Mouse (Mus musculus) MEL (cell line): ENCODE measurements at regions not wholly inside any gene's neighbourhood (a gene's known extent, or its start where the extent isn't known, plus 50 kb on each side); places are given as distances from the start of the nearest gene placed in this dataset.

Experiments used
- DNase-seq: peaks from one replicate; pipeline ENCODE4 v3.0.0; 2011; ENCODE audit warnings: low read depth, low spot score
- H3K27ac ChIP-seq: 2 replicates; pipeline ENCODE4 v1.5.1; 2012; ENCODE audit warnings: low read depth, mild to moderate bottlenecking, control low read depth, low read length, moderate library complexity; ENCODE audit not compliant: control insufficient read depth
- H3K27me3 ChIP-seq, 2 experiments: fragments of 150-350 bp in 1 of 2; sonication (generic) in 1 of 2; 2 replicates each; pipeline ENCODE4 v1.6.1; 2012; ENCODE audit warnings: low read length in 2 of 2, mild to moderate bottlenecking in 2 of 2, improper control_type of control experiment in 1 of 2, moderate library complexity in 1 of 2; ENCODE audit not compliant: insufficient read depth in 2 of 2, control insufficient read depth in 1 of 2
- H3K36me3 ChIP-seq, 2 experiments: 2 replicates each; pipeline ENCODE4 v1.6.1; 2012 to 2014; ENCODE audit warnings: low read length in 2 of 2, improper control_type of control experiment in 1 of 2, inconsistent platforms in 1 of 2, mild to moderate bottlenecking in 1 of 2; ENCODE audit not compliant: insufficient read depth in 2 of 2, control insufficient read depth in 1 of 2
- H3K4me1 ChIP-seq, 2 experiments: fragments of 150-350 bp in 1 of 2; sonication (generic) in 1 of 2; 2 replicates each; pipeline ENCODE4 v1.6.1; 2012; ENCODE audit warnings: low read length in 2 of 2, improper control_type of control experiment in 1 of 2, mild to moderate bottlenecking in 1 of 2; ENCODE audit not compliant: insufficient read depth in 2 of 2, control insufficient read depth in 1 of 2
- H3K4me3 ChIP-seq, 2 experiments: fragments of 150-350 bp in 1 of 2; sonication (generic) in 1 of 2; 2 replicates each; pipeline ENCODE4 v1.5.1; 2012; ENCODE audit warnings: low read depth in 2 of 2, low read length in 2 of 2, mild to moderate bottlenecking in 2 of 2, moderate library complexity in 2 of 2, control low read depth in 1 of 2, improper control_type of control experiment in 1 of 2; ENCODE audit not compliant: control insufficient read depth in 1 of 2, insufficient read depth in 1 of 2
- H3K79me2 ChIP-seq: 2 replicates; pipeline ENCODE4 v1.6.1; 2012; ENCODE audit warnings: mild to moderate bottlenecking, low read length, moderate library complexity; ENCODE audit not compliant: control insufficient read depth, poor library complexity, insufficient read depth
- H3K9ac ChIP-seq: 2 replicates; pipeline ENCODE4 v1.6.1; 2012; ENCODE audit warnings: low read depth, mild to moderate bottlenecking, control low read depth, low read length, moderate library complexity; ENCODE audit not compliant: control insufficient read depth, poor library complexity, severe bottlenecking
- H3K9me3 ChIP-seq: fragments of 150-350 bp; sonication (generic); replicated peaks from 2 replicates; pipeline ENCODE4 v1.6.1; 2012; ENCODE audit warnings: mild to moderate bottlenecking, low read length, improper control_type of control experiment, moderate library complexity; ENCODE audit not compliant: insufficient read depth
- CHD1 ChIP-seq: IDR thresholded peaks from 2 replicates; pipeline ENCODE4 v1.6.1; 2012; ENCODE audit warnings: low read depth, mild to moderate bottlenecking, inconsistent platforms, low read length, improper control_type of control experiment
- CHD2 ChIP-seq: IDR thresholded peaks from 2 replicates; pipeline ENCODE4 v1.6.1; 2011; ENCODE audit warnings: low read length, improper control_type of control experiment
- E2F4 ChIP-seq: IDR thresholded peaks from 2 replicates; pipeline ENCODE4 v1.6.1; 2011; ENCODE audit warnings: low read depth, low read length, improper control_type of control experiment, borderline replicate concordance
- ETS1 ChIP-seq: IDR thresholded peaks from 2 replicates; pipeline ENCODE4 v1.6.1; 2012; ENCODE audit warnings: low read depth, mild to moderate bottlenecking, inconsistent platforms, low read length, improper control_type of control experiment, moderate library complexity
- GABPA ChIP-seq: IDR thresholded peaks from 2 replicates; pipeline ENCODE4 v1.6.1; 2012; ENCODE audit warnings: low read depth, mild to moderate bottlenecking, inconsistent platforms, low read length, improper control_type of control experiment, moderate library complexity
- GATA1 ChIP-seq: IDR thresholded peaks from 2 replicates; pipeline ENCODE4 v1.6.1; 2011; ENCODE audit warnings: low read depth, low read length, improper control_type of control experiment
- HCFC1 ChIP-seq: IDR thresholded peaks from 2 replicates; pipeline ENCODE4 v1.6.1; 2012; ENCODE audit warnings: low read depth, mild to moderate bottlenecking, inconsistent platforms, low read length, improper control_type of control experiment, moderate library complexity
- KAT2A ChIP-seq: conservative IDR thresholded peaks from 2 replicates; pipeline ENCODE4 v1.6.1; 2012; ENCODE audit warnings: low read depth, low read length, improper control_type of control experiment, inconsistent platforms
- MAFK ChIP-seq: IDR thresholded peaks from 2 replicates; pipeline ENCODE4 v1.6.1; 2011; ENCODE audit warnings: low read depth, mild to moderate bottlenecking, low read length, improper control_type of control experiment, borderline replicate concordance
- MAX ChIP-seq: IDR thresholded peaks from 2 replicates; pipeline ENCODE4 v1.6.1; 2011; ENCODE audit warnings: low read length, improper control_type of control experiment
- MEF2A ChIP-seq: IDR thresholded peaks from 2 replicates; pipeline ENCODE4 v1.6.1; 2014; ENCODE audit warnings: low read depth, mild to moderate bottlenecking, inconsistent platforms, low read length, improper control_type of control experiment; ENCODE audit not compliant: poor library complexity, insufficient replicate concordance, severe bottlenecking; ENCODE audit errors: extremely low read depth
- MYC ChIP-seq: IDR thresholded peaks from 2 replicates; pipeline ENCODE4 v1.6.1; 2011; ENCODE audit warnings: low read depth, mild to moderate bottlenecking, low read length, improper control_type of control experiment, moderate library complexity
- NELFE ChIP-seq: IDR thresholded peaks from 2 replicates; pipeline ENCODE4 v1.6.1; 2011; ENCODE audit warnings: low read depth, low read length, improper control_type of control experiment
- POLR2A ChIP-seq, 2 experiments: IDR thresholded peaks; 2 replicates each; pipeline ENCODE4 v1.6.1; 2011 to 2012; ENCODE audit warnings: low read length in 2 of 2, mild to moderate bottlenecking in 2 of 2, control low read depth in 1 of 2, improper control_type of control experiment in 1 of 2, low read depth in 1 of 2, moderate library complexity in 1 of 2; ENCODE audit not compliant: control insufficient read depth in 1 of 2, insufficient read depth in 1 of 2, poor library complexity in 1 of 2
- POLR2AphosphoS2 ChIP-seq: IDR thresholded peaks from 2 replicates; pipeline ENCODE4 v1.6.1; 2011; ENCODE audit warnings: low read length, improper control_type of control experiment
- POLR2AphosphoS5 ChIP-seq: IDR thresholded peaks from 2 replicates; pipeline ENCODE4 v1.6.1; 2012; ENCODE audit warnings: low read depth, borderline replicate concordance, mild to moderate bottlenecking, inconsistent platforms, low read length, moderate library complexity, mixed read lengths
- RCOR1 ChIP-seq: IDR thresholded peaks from 2 replicates; pipeline ENCODE4 v1.6.1; 2012; ENCODE audit warnings: low read depth, mild to moderate bottlenecking, inconsistent platforms, low read length, improper control_type of control experiment
- SIN3A ChIP-seq: IDR thresholded peaks from 2 replicates; pipeline ENCODE4 v1.6.1; 2012; ENCODE audit warnings: low read length, improper control_type of control experiment, inconsistent platforms
- SMC3 ChIP-seq: IDR thresholded peaks from 2 replicates; pipeline ENCODE4 v1.6.1; 2011; ENCODE audit warnings: low read depth, low read length, improper control_type of control experiment
- TAL1 ChIP-seq: IDR thresholded peaks from 2 replicates; pipeline ENCODE4 v1.6.1; 2012; ENCODE audit warnings: mild to moderate bottlenecking, inconsistent platforms, low read length, moderate library complexity, mixed read lengths
- USF2 ChIP-seq, 2 experiments: IDR thresholded peaks; 2 replicates each; pipeline ENCODE4 v1.6.1; 2011 to 2012; ENCODE audit warnings: improper control_type of control experiment in 2 of 2, low read length in 2 of 2, borderline replicate concordance in 1 of 2, inconsistent platforms in 1 of 2, low read depth in 1 of 2, mild to moderate bottlenecking in 1 of 2; ENCODE audit not compliant: insufficient read depth in 1 of 2
- ZC3H11A ChIP-seq: IDR thresholded peaks from 2 replicates; pipeline ENCODE4 v1.6.1; 2012; ENCODE audit warnings: low read depth, mild to moderate bottlenecking, inconsistent platforms, low read length, improper control_type of control experiment

- no peak for TF ChIP-seq POLR2AphosphoS2
- TF ChIP-seq MAFK, result no peak
- TF ChIP-seq ETS1, result no peak
- no peak for TF ChIP-seq TAL1
- no peak for TF ChIP-seq HCFC1
- no peak for TF ChIP-seq ZC3H11A
- TF ChIP-seq, all 39 proteins: peak for 0
- Histone ChIP-seq H3K27ac (no peak overlapping the region), H3K9me3 (no peaks in the 10 kb centered on the region), H3K36me3 (no peaks in the 10 kb centered on the region), H3K79me2 (no peaks in the 10 kb centered on the region), H3K27me3 (no peaks in the 10 kb centered on the region), H3K9ac (no peak overlapping the region), H3K4me3 (no peak overlapping the region), H3K4me1 (no peaks in the 10 kb centered on the region)
- DNase-seq, result no peak
These were observed 246.0 kb upstream of the Zfp703 start for GRCm38 (mm10) chr8:26731111-26731510.

- Histone ChIP-seq H3K4me3 (no peak overlapping the region), H3K9me3 (no peaks in the 10 kb centered on the region), H3K79me2 (no peaks in the 10 kb centered on the region), H3K9ac (no peak overlapping the region), H3K27me3 (no peaks in the 10 kb centered on the region), H3K27ac (no peak overlapping the region), H3K36me3 (no peaks in the 10 kb centered on the region), H3K4me1 (no peaks in the 10 kb centered on the region)
- TF ChIP-seq POLR2AphosphoS5 (no peak), USF2 (IDR thresholded peaks at IDR 0.05; ENCODE audit: borderline replicate concordance in 1 of 2, insufficient read depth in 1 of 2, low read depth in 1 of 2, low read length in 2 of 2) (no peak), SMC3 (no peak), POLR2A (IDR thresholded peaks at IDR 0.05; ENCODE audit: control insufficient read depth in 1 of 2, insufficient read depth in 1 of 2, low read depth in 1 of 2, low read length in 2 of 2, poor library complexity in 1 of 2) (no peak), E2F4 (no peak), KAT2A (no peak), NELFE (no peak), ZC3H11A (no peak), CHD2 (no peak), CHD1 (no peak), MAX (no peak), RCOR1 (no peak), GATA1 (no peak), SIN3A (no peak), MAFK (no peak), ETS1 (no peak), MEF2A (no peak), TAL1 (no peak), GABPA (no peak), MYC (no peak)
- DNase-seq, result no peak
These were observed 232.7 kb upstream of the Zfp703 start for GRCm38 (mm10) chr8:26744424-26744823.
